Mouse (Mus musculus) hindbrain, embryonic 15.5 days (tissue): ENCODE data around the gene Limch1. TPM values are rescaled to one million over a fixed set of nuclear protein-coding genes. Genes with fewer than 3 reads are reported as not detected.
A peak's percentile ranks its signal among the peaks of the same experiment; 100 is the strongest.

ENCODE experiments used
- ATAC-seq: fragments of 200-750 bp; cut with Nextera tagmentation; 2 replicates; pipeline ENCODE4 v1.8.0; 2017; ENCODE audit warnings: low read depth, moderate number of reproducible peaks, moderate TSS enrichment; ENCODE audit not compliant: low FRiP score
- H3K27ac ChIP-seq: fragments of 300-500 bp; sonication (generic); replicated peaks from 2 replicates; pipeline ENCODE4 v1.5.1; 2015; ENCODE audit warnings: mild to moderate bottlenecking, inconsistent platforms
- H3K27me3 ChIP-seq: fragments of 300-500 bp; sonication (generic); 2 replicates; pipeline ENCODE4 v1.6.1; 2015; ENCODE audit warnings: control low read depth, inconsistent platforms
- H3K36me3 ChIP-seq: fragments of 300-500 bp; sonication (generic); 2 replicates; pipeline ENCODE4 v1.6.1; 2015; ENCODE audit warnings: control low read depth, inconsistent platforms
- H3K4me1 ChIP-seq: fragments of 300-500 bp; sonication (generic); replicated peaks from 2 replicates; pipeline ENCODE4 v1.6.1; 2015; ENCODE audit warnings: control low read depth, inconsistent platforms
- H3K4me2 ChIP-seq: fragments of 300-500 bp; sonication (generic); 2 replicates; pipeline ENCODE4 v1.6.1; 2015; ENCODE audit warnings: moderate library complexity, mild to moderate bottlenecking, inconsistent platforms
- H3K4me3 ChIP-seq: fragments of 300-500 bp; sonication (generic); 2 replicates; pipeline ENCODE4 v1.5.1; 2015; ENCODE audit warnings: mild to moderate bottlenecking, inconsistent platforms
- H3K9ac ChIP-seq: fragments of 300-500 bp; sonication (generic); 2 replicates; pipeline ENCODE4 v1.6.1; 2015; ENCODE audit warnings: inconsistent platforms
- H3K9me3 ChIP-seq: fragments of 300-500 bp; sonication (generic); 2 replicates; pipeline ENCODE4 v1.6.1; 2016; ENCODE audit warnings: control low read depth, inconsistent platforms
- WGBS: fragments of 180-500 bp; shearing (Covaris S2); methylation state at CpG from one replicate; pipeline ENCODE4 v1.1.7; 2015; 5-methylcytosine and 5-hydroxymethylcytosine counted together
- polyA plus RNA-seq: library from polyadenylated mRNA; unstranded; fragments of >200 nt; fragmentation: Nextera tagmentation; extraction: Ambion mirVana; gene quantifications from 2 replicates; pipeline ENCODE4 v1.2.1, GENCODE M21; 2015

The Limch1 gene
- polyA plus RNA-seq, 1 experiment from 2014 or later: 49.3 TPM

- Histone ChIP-seq H3K27ac (no peak overlapping the region), H3K4me2 (no peak overlapping the region), H3K9ac (no peak overlapping the region), H3K9me3 (no peaks in the 10 kb centered on the region), H3K4me1 (peaks cover 12% of the 10 kb centered on the region), H3K4me3 (no peak overlapping the region), H3K27me3 (no peaks in the 10 kb centered on the region), H3K36me3 (no peaks in the 10 kb centered on the region)
- WGBS: 100% methylated on average over 3 of the region's 3 CpGs
- no peak for ATAC-seq
These were observed 47.6 kb downstream of the Limch1 start for GRCm38 (mm10) chr5:66793251-66793650.

- Histone ChIP-seq H3K27me3 (no peaks in the 10 kb centered on the region), H3K36me3 (no peaks in the 10 kb centered on the region), H3K4me2 (no peak overlapping the region), H3K9me3 (no peaks in the 10 kb centered on the region), H3K9ac (no peak overlapping the region), H3K27ac (peak overlapping the region; percentile 67), H3K4me3 (no peak overlapping the region), H3K4me1 (peaks cover 40% of the 10 kb centered on the region)
- no peak for ATAC-seq
- WGBS: 63% methylated on average over 6 of the region's 6 CpGs
These were observed 51.7 kb downstream of the Limch1 start for GRCm38 (mm10) chr5:66797326-66797725.

GRCm38 (mm10) chr5:66798135-66798534 is 52.5 kb downstream of the Limch1 start:
- WGBS: 31% methylated on average over 3 of the region's 3 CpGs

GRCm38 (mm10) chr5:66798591-66799003 is 53.0 kb downstream of the Limch1 start:
- Histone ChIP-seq H3K9me3 (no peaks in the 10 kb centered on the region), H3K4me1 (peaks cover 40% of the 10 kb centered on the region), H3K36me3 (no peaks in the 10 kb centered on the region), H3K27ac (peak overlapping the region; percentile 67), H3K4me3 (no peak overlapping the region), H3K9ac (no peak overlapping the region), H3K4me2 (no peak overlapping the region), H3K27me3 (no peaks in the 10 kb centered on the region)
- no peak; the same call in 1 of the 2 replicates for ATAC-seq
- 17% methylated on average over 8 of the region's 8 CpGs for WGBS

More at GRCm38 (mm10) chr5:66798135-66798534, 52.5 kb downstream of the Limch1 start:
- H3K27ac ChIP-seq: peak overlapping the region; percentile 67
- H3K27me3 ChIP-seq: no peaks in the 10 kb centered on the region
- no peaks in the 10 kb centered on the region for H3K36me3 ChIP-seq
- H3K4me3 ChIP-seq: no peak overlapping the region
- H3K9me3 ChIP-seq: no peaks in the 10 kb centered on the region
- ATAC-seq: peak; percentile 32; the same call in 1 of the 2 replicates
- H3K4me2 ChIP-seq: no peak overlapping the region
- H3K9ac ChIP-seq: no peak overlapping the region
- peaks cover 40% of the 10 kb centered on the region for H3K4me1 ChIP-seq

GRCm38 (mm10) chr5:66800243-66800642 is 54.6 kb downstream of the Limch1 start:
- H3K4me2 ChIP-seq: no peak overlapping the region
- H3K36me3 ChIP-seq: no peaks in the 10 kb centered on the region
- H3K4me1 ChIP-seq: peaks cover 40% of the 10 kb centered on the region
- H3K27me3 ChIP-seq: no peaks in the 10 kb centered on the region
- H3K4me3 ChIP-seq: no peak overlapping the region
- peak overlapping the region; percentile 57 for H3K27ac ChIP-seq
- H3K9me3 ChIP-seq: no peaks in the 10 kb centered on the region
- H3K9ac ChIP-seq: no peak overlapping the region
- WGBS: 11% methylated on average over 9 of the region's 9 CpGs
- ATAC-seq: no peak

- Histone ChIP-seq H3K9ac (no peak overlapping the region), H3K4me1 (peaks cover 40% of the 10 kb centered on the region), H3K27me3 (no peaks in the 10 kb centered on the region), H3K4me2 (no peak overlapping the region), H3K4me3 (no peak overlapping the region), H3K27ac (0 out of 2 replicates have a peak overlapping the region, but pooled peaks have one; percentile 57), H3K9me3 (no peaks in the 10 kb centered on the region), H3K36me3 (no peaks in the 10 kb centered on the region)
- no peak for ATAC-seq
- 75% methylated on average over 6 of the region's 6 CpGs for WGBS
These were observed 55.4 kb downstream of the Limch1 start for GRCm38 (mm10) chr5:66800977-66801376.

- Histone ChIP-seq H3K27me3 (no peaks in the 10 kb centered on the region), H3K9ac (no peak overlapping the region), H3K9me3 (no peaks in the 10 kb centered on the region), H3K4me3 (no peak overlapping the region), H3K36me3 (no peaks in the 10 kb centered on the region), H3K4me1 (peaks cover 43% of the 10 kb centered on the region), H3K4me2 (no peak overlapping the region), H3K27ac (no peak overlapping the region)
- WGBS: 71% methylated on average over 10 of the region's 10 CpGs
- no peak for ATAC-seq
These were observed 56.6 kb downstream of the Limch1 start for GRCm38 (mm10) chr5:66802196-66802595.

GRCm38 (mm10) chr5:66806335-66806734 is 60.7 kb downstream of the Limch1 start:
- Histone ChIP-seq H3K27ac (no peak overlapping the region), H3K4me1 (0 out of 2 replicates have a peak, but pooled peaks cover 9% of the 10 kb centered on the region)
- ATAC-seq: no peak

GRCm38 (mm10) chr5:66807737-66808136 is 62.1 kb downstream of the Limch1 start:
- Histone ChIP-seq H3K27me3 (no peaks in the 10 kb centered on the region), H3K9me3 (no peaks in the 10 kb centered on the region), H3K9ac (no peak overlapping the region), H3K27ac (no peak overlapping the region), H3K36me3 (no peaks in the 10 kb centered on the region), H3K4me3 (no peak overlapping the region), H3K4me1 (0 out of 2 replicates have a peak, but pooled peaks cover 9% of the 10 kb centered on the region), H3K4me2 (no peak overlapping the region)
- no peak for ATAC-seq
- WGBS: 85% methylated on average over 6 of the region's 6 CpGs

More at GRCm38 (mm10) chr5:66806335-66806734, 60.7 kb downstream of the Limch1 start:
- Histone ChIP-seq H3K4me2 (no peak overlapping the region), H3K4me3 (no peak overlapping the region), H3K9ac (no peak overlapping the region), H3K27me3 (no peaks in the 10 kb centered on the region), H3K9me3 (no peaks in the 10 kb centered on the region), H3K36me3 (no peaks in the 10 kb centered on the region)
- 74% methylated on average over 7 of the region's 7 CpGs for WGBS

- ATAC-seq: no peak
- Histone ChIP-seq H3K4me3 (no peak overlapping the region), H3K4me2 (no peak overlapping the region), H3K27me3 (no peaks in the 10 kb centered on the region), H3K9me3 (no peaks in the 10 kb centered on the region), H3K4me1 (0 out of 2 replicates have a peak, but pooled peaks cover 9% of the 10 kb centered on the region), H3K9ac (no peak overlapping the region), H3K27ac (no peak overlapping the region), H3K36me3 (no peaks in the 10 kb centered on the region)
- WGBS: 65% methylated on average over 9 of the region's 9 CpGs
These were observed 63.5 kb downstream of the Limch1 start for GRCm38 (mm10) chr5:66809016-66809570.

- 0 out of 2 replicates have a peak, but pooled peaks cover 9% of the 10 kb centered on the region for H3K4me1 ChIP-seq
- no peaks in the 10 kb centered on the region for H3K27me3 ChIP-seq
- ATAC-seq: no peak; the same call in 1 of the 2 replicates
- H3K36me3 ChIP-seq: no peaks in the 10 kb centered on the region
- no peak overlapping the region for H3K27ac ChIP-seq
- 52% methylated on average over 2 of the region's 2 CpGs for whole genome bisulfite sequencing
- no peaks in the 10 kb centered on the region for H3K9me3 ChIP-seq
- H3K4me2 ChIP-seq: no peak overlapping the region
- H3K4me3 ChIP-seq: no peak overlapping the region
- H3K9ac ChIP-seq: no peak overlapping the region
These were observed 64.8 kb downstream of the Limch1 start for GRCm38 (mm10) chr5:66810396-66810795.

GRCm38 (mm10) chr5:66814674-66815073 is 69.0 kb downstream of the Limch1 start:
- Histone ChIP-seq H3K36me3 (no peaks in the 10 kb centered on the region), H3K9ac (no peak overlapping the region), H3K9me3 (no peaks in the 10 kb centered on the region), H3K4me2 (no peak overlapping the region), H3K27ac (no peak overlapping the region), H3K4me1 (peaks cover 8% of the 10 kb centered on the region; the same call in 1 of the 2 replicates), H3K4me3 (no peak overlapping the region), H3K27me3 (no peaks in the 10 kb centered on the region)
- WGBS: 77% methylated on average over 3 of the region's 3 CpGs
- ATAC-seq: no peak

- Histone ChIP-seq H3K4me1 (peaks cover 4% of the 10 kb centered on the region; the same call in 1 of the 2 replicates), H3K9ac (no peak overlapping the region), H3K27me3 (no peaks in the 10 kb centered on the region), H3K4me3 (no peak overlapping the region), H3K36me3 (no peaks in the 10 kb centered on the region), H3K27ac (no peak overlapping the region), H3K4me2 (no peak overlapping the region), H3K9me3 (no peaks in the 10 kb centered on the region)
- 23% methylated on average over 6 of the region's 6 CpGs for WGBS
- ATAC-seq: no peak
These were observed 70.2 kb downstream of the Limch1 start for GRCm38 (mm10) chr5:66815877-66816276.
